Mouse (Mus musculus): ENCODE results near the gene Arhgef7.

Gene Arhgef7

DNA sequence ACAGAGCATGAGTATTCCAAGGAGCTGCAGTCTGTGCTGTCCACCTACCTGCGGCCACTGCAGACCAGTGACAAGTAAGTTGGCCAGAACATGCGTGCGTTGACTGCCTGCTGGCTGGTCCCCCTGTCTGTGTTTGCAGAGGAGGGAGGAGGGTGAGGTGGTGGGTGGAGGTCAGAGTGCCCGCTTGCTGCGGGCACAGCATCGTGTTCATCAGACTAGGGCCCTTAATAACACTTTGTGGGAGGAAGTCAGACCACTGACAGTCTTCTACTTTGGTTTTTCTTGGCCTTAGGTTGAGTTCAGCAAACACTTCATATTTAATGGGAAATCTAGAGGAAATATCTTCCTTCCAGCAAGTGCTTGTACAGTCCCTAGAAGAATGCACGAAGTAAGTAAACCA lies 73.0 kb downstream of the Arhgef7 start:
- no peak for DNase-seq

DNA sequence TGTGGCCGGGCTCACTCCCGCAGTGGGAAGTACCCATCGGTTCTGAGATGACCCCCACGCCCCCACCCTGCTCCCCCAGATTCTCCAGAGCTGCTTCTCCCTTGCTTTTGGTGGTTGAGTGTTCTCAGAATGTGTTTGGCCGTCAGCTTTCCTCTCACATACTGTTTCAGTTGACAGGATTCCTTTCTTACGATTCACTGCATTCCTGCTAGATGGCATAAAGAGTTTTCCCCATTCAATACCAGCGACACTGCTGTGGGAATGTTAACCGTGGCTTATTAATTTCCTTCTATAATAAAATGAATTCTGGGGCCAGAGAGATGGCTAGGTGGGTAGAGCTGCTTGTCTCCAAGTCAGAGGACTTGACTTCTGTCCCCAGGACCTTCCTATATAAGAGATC lies 74.0 kb downstream of the Arhgef7 start:
- no peak for DNase-seq

DNA sequence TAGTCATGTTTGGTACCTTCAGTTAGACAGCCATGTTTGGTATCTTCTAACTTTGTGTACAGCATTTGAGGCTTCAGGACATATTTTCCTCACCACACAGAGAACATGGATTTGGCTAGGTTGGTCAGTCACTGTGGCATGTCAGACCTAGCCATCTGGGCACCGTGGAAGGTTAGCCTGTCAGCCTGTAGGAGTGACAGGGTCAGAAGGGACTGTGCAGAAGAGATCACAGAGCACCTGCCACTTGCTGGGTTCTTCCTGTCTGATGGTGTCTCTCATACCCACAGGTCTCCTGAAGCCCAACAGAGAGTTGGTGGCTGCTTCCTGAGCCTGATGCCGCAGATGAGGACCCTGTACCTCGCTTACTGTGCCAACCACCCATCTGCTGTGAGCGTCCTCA lies 77.4 kb downstream of the Arhgef7 start:
- no peak for DNase-seq

DNA sequence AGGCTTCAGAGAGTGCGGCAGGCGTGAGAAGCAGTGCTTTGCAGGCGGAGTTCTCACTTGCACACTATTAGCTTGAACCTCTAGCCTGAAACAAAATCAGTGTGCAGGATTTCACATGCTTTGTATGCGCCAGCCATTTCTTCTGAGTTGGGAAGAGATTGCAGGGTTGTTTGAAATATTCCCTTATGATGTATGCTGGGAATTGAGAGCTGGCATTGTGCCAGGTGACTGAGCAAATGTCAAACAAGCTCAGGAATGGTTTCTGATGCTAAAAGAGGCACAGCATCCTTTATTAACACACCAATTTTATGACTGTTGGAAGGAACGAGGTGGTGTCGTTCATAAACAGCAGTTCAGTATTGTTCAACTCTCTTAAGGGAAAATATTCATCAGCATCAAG lies 78.7 kb downstream of the Arhgef7 start:
- DNase-seq, result no peak

DNA sequence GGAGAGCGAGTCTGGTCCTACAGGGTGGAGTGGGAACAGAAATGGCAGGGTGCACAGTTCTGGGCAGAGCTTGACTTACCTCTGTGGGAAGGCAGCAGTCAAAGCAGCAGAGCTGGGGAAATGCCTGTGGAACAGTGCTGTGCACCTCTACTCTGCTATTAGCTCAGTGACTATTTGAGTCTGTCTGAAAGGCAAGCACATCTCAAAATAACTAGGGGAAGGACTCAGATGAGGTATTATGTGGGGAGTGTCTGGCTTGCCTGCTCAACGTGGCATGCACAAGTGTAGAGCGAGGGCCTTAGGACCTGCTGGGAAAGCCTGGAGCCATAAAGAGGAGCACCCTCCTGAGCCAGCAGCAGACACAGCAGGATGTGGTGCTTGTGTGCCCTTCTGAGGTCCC lies 79.8 kb downstream of the Arhgef7 start:
- no peak for DNase-seq

DNA sequence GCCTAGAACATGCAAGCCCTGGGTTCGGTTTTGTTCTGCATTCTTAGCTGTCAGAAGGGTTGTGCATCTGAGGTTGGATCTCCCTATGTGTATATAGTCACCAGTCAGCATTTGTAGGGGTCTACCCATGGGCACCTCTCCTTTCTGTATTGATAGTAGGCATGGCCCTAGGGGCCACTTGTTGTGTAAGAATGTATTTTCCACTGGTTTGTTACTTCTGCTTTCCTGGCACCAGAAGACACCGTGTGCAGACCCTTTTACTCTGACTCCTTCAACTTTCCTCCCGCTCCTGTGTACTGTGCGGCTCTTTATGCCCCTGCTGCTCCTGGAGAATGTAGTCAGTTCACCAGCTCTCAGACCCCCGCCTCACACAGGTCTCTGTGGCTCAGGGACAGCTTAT lies 80.5 kb downstream of the Arhgef7 start:
- DNase-seq, result no peak

DNA sequence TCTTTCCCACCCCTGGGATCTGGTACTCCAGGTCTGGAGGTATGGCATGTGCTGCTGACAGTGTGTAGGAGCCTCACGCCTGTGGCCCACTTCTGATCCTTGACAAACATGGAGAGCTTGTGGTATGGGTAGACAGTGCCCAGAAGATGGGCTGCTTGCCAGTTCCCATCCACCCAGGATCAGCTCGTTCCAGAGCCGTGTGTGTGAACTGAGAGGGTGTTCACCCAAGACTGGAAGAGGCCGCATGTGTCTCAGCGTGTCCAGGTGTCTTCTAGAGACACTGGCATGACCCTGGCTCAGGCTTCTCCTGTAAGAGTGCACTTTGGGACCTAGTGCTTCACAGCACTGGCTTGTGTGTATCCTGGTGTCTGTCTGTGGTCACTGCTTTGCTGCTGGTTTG lies 82.9 kb downstream of the Arhgef7 start:
- DNase-seq, result no peak

DNA sequence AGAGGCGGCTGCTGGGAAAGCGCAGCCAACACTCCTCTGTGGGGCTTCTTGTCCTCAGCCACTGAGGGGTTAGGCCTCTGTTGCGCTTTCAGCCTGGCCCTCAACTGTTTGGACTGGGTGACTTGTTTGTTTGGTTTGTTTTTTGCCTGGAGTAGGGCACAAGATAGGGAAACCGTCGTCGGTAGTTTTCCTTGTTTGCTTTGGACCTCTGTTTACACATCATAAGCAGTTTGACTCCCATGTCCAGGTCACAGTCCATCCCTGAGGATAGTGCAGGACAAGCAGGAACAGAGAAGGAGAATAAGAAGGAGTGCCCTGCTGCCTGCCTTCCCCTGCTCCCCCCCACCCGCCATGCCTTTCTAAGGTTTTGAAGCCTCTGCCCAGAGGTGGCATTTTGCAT lies 86.3 kb downstream of the Arhgef7 start:
- no peak for DNase-seq

DNA sequence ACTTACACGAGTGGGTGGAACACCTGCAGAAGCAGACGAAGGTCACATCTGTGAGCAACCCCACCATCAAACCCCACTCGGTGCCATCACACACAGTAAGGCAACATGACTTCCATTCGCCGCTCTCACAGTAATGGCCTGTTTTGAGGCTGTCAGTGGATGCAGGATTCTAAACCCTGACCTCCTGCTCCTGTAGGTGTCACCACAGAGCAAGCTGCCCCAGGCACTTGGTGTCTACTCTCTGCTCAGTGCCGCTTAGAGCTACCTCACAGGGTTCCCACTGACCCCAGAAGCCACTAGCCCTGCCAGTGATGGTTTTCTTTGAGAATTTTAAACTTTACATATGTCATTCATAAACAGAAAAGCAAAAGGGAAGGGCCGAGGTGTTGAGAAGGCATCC lies 87.7 kb downstream of the Arhgef7 start:
- no peak for DNase-seq

DNA sequence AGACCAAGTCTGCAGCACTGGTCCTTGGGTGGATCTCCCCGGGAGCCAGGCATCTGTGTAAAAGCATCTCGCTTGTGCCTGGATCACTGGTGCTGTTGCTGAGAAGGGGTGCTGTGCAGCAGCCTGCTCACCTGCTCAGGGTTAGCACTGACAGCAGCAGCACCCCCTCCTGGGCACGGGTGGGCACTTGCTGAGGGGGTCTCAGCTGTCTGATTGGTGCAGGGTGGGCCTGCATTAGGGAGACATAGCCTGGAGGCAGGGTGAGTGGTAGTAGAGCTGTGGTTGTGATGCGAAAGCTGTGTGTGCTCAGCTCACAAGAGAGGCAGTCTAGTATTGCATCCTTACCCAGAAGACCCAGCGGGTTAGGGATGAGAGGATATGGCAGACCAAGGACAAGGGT lies 92.6 kb downstream of the Arhgef7 start:
- DNase-seq, result no peak

DNA sequence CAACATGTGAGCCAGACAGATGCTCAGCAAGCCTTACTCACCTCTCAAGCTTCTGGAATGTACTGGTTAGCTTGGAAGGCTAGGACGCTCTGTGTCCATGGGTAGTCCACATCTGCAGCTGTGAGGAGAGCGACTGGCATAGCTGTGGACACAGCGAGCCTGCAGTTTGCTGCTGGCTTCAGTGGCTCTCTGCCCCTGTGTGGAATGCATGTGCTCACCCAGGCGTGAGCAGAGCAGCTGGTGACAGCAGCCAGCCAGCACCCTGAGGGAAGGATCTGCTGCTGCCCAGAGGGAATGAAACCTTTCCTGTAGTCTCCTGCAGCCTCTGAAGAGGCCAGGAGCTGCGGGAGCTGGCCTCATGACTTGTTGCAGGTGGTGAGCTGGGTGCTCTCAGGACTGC lies 93.0 kb downstream of the Arhgef7 start:
- DNase-seq, result no peak

DNA sequence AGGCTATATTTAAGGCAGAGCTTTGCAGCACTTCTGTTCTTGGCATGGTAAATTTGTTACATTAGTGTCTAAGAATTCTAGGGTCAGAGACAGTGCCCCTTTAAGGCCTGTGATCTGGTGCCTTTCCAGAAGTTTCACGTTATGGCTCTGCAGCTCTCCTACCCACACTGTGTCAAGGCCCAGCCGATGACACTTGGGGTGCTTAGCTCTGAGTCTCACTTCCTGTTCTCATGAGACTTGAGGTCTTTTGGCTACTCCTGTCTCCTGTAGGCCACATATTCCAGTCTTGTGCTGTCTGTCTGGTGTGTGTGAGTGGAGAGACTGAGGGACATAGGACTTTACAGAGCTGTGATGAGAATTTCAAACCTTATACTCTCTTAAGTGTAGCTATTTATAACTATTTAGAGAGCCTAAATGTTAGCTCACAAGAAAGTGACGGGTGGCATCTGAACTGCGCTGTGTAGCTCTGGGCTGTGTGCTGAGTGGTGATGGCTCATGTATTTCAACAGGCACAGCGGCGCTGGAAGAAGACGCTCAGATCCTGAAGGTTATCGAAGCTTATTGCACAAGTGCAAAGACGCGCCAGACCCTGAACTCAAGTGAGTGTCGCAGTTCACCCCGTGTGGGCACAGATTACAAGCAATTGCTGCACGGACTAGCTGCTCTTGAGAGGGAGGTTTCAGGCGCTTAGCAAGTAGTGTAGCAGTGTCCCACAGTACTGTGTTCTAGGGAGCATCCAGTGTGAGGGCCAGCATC lies 94.1 kb downstream of the Arhgef7 start:
- DNase-seq, result no peak

DNA sequence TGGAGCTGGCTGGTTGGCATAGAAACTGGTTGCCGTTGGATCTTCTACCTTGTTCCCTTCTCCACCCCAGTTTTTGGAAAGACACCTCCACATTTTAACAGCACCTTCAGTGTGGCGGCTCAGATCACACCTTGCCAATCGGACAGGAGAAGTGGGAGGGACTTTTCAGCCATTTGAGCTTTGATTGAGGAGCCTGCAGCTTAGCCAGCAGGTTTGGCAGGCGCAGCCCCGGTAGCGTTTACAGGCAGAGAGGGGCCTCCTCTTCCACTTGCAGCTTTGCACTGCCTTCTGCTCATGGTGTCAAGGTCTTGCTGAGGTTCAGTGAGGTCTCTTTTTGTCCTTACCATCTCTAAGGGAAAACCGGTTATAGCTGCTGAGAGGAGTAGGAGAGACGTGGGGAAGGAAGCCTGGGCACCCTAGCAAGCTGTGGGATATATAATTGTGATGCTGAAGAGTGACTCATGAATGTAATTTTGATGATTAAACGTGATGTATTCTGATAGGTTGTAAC lies 95.1 kb downstream of the Arhgef7 start:
- DNase-seq, result no peak

DNA sequence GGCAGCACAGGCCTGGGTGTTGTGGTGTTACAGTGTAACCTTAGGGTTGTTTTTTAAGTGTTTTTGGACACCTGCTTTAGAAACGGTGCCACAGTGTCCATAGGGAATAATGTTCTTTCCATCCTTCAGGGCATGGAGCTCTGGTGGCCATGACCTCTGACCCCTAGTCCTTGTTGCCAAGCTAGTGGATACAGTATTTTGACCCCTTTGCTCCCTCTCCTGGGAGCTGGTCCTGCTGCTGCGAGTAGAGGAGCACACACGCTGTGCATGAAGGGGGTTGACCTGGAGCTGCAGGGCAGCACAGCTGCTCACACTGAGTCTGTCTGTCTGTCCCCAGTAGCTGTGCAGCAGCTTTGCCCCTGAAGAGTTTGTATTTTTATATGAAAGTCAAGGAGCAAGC lies 98.2 kb downstream of the Arhgef7 start:
- DNase-seq, result no peak

DNA sequence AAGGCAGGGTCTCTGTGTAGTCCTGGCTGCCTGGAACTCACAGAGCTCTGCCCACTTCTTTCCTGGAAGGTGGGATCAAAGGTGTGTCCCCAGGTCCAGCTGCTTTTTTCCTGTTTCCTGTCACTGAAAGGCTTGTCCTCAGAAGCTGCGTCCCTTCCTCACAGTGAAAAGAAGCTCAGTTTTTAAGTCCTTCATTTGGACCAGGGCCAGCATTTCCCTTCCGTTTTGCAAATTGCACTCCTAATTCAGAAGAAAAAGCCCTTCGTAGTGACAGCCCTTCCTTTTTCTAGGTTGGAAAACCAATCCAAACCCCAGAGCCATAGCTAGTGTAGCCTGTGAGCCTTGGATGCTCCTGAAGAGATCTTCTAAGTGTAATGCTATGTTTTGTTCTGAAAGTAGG lies 99.8 kb downstream of the Arhgef7 start:
- no peak for DNase-seq

DNA sequence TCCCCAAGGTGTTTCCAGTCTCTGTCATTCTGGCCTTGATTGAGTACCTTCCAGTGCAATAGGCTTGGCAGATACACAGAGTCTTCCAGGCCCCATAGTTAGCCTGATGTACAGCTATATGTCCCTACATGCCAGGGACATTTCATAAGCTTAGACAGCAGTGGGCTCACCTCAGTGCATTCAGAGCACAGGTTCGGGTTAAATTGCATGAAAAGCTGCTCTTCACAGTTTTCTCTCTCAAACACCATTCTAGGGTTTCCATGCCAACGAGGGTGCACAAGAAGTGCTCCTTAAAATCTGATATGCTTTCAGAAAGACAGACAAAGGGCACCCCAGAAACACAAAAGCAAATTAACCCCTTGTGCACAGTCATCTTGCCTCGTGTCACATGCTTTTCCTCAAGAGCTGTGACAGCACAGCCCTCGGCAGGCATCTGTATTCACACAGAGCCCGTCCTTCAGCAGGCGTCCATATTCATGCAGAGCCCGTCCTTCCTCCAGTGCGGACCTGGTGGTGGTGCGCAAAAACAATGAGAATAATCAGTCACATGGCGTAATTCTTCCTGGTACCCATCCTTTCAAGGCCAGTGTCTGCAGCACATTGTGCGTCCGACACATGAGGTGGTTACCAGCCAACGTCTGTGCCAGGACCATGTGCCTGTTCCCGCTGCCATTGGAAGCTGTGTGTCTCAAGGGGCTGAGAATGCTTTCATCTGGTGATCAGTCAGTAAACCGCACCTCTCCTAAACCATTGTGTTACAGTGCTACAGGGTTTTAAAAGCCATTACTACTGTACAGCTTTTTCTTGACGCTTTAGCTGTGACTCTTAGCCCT lies 102.9 kb downstream of the Arhgef7 start:
- no peak for DNase-seq

DNA sequence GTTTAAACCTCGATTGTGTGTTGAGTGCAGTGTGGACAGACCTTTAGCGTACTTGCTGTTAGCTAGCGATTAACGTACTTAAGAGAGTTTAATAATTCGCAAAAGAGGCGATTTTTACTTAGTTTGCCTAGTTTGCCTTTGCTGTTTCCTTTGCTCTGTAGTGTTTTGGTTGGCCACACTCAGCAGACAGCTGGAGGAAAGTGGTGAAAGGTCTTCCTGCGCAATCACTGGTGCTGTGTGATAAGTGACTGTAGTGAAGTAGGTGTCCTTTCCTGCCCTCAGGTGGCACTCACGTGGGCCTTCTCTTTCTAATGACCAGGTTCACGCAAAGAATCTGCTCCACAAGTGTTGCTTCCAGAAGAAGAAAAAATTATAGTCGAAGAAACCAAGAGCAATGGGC lies 103.7 kb downstream of the Arhgef7 start:
- no peak for DNase-seq

DNA sequence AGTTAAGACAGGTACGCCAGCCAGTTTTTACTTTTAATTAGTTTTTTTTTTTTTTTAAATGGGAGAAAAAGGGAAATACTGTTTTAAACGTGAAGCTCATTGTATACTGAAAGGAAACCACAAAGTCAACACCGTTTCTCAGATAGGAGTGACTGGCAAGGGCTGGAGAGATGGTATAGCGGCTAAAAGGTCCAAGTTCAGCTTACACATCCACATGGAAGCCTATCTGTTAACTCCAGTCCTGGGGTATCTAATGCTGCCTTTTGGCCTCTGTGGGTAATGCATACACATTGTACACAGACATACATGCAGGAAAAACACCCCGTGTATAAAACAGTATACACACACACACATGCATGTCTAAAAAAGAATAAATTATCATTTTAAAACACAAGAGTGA lies 104.4 kb downstream of the Arhgef7 start:
- no peak for DNase-seq

DNA sequence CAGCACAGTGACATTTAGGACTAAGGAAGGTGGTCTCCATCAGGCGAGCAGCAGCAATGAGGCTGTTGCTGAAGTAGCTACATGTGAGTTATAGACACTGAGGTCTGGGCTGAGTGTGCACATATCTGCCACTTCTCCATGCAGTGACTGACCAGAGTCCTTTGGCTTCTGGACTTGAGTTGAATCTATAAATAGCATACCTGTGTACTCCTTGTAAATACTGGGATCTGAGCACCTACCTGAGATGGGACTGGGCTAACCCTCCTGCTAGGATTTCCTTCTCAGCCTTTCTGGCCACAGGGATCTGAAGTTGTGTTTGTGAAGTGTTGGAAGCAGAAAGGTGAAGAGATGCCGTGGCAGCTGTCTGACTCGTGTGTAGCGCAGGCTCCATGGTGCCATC lies 105.6 kb downstream of the Arhgef7 start:
- DNase-seq, result no peak

DNA sequence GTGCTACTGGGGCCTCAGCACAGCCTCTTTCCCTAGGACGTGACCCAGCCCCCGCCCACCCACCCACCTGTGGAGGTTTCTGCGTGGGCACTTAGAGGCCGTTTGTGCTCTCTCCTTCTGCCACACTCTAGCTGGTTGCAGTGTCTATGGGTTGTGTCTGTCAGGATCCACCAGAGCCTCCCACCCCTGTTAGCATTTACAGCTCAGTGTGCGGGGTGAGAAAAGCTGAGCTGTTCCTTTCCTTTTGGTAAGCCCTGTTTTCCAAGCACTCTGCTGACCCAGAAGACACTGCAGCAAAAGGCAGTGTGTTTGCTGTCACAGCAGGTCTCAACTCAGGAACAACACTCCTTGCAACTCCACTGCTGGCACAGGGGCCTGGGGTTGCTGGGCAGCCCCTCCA lies 106.7 kb downstream of the Arhgef7 start:
- no peak for DNase-seq

DNA sequence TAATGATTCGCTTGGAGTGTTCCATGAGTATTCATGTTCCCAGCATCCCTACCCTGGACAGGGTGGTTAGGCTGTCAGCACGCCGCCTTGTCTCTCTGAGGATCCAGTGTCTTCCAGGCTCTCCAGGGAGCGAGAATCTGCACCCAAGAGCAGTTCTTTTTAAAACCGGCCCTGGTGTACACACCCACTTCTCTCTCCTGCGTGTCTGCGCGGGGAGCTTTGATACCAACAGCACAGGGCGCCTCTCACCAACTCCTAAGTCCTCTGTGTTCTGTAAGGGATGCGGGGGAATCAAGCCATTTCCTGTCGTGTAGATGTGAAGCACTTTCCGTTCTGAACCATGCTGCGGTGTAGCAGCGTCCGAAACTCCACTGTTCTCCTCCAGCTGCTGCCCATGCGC lies 107.2 kb downstream of the Arhgef7 start:
- no peak for DNase-seq

DNA sequence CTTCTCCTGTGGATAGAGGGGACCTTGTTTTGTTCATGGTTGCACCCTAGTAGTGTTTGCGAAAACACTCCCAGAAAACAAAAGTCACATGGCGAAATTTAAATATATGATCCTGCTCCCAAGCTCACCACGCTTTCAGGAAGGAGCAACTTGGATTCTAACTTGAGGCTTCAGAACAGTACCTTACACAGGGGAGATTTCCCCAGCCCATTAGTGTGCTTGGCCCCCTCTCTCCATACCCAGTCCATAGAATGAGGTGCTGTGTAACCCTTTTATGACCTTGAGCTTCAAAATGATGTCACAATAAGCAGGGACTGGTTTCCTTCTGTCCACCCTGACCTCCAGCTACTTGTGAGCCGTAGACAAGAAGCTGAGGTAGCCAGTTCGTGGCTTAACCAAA lies 112.7 kb downstream of the Arhgef7 start, which contains the start of gene Tex29:
Gene Tex29 (plus strand): TSS at position 301 of the 400 bp plus-strand sequence.
- no peak for DNase-seq

DNA sequence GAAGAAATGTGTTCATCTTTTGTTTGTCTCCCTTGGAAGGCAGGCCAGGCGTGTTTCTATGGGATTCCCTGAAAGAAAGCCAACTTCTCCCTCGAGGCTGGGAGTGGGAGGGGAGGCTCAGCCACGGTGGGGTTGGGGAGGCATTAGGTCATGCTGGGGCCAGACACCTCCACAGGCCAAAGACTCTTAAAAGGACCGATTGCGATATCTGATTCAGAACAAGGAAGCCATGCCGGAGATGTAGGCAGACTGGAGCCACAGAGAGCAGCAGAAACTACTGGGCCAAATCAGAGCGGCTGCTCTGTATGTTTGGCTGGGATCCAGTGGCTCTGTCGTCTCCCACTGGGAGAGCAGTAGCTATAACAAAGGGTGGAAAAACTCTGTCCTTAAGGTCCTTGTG lies 114.0 kb downstream of the Arhgef7 start:
- no peak for DNase-seq

DNA sequence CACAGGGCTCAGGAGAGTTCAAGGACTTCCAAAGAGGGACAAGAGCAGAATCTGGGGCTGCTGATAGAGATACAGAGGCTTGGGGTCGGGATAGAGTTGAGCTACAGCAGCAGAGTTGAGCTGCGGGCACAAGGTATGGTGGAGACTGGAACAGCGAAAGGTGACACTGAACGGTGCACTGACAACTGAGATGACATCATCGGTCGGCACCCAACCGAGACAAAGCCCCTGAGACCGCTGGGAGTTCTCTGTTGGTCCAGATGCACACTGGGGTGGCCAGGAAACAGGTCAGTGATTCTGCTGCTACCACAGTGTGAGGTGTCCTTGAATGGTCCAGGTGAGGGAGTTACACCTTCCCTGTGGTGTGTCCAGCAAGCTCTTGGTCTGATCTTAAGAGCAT lies 115.2 kb downstream of the Arhgef7 start:
- no peak for DNase-seq

All from thymus, postnatal 36 days (tissue).